Mouse (Mus musculus): ENCODE measurements around the gene Tom1l2. TPM values are rescaled to one million over a fixed set of nuclear protein-coding genes. Genes with fewer than 3 reads are reported as not detected.

The Tom1l2 gene
- polyA plus RNA-seq, 1 experiment from 2014 or later, result 3.6 TPM

DNA sequence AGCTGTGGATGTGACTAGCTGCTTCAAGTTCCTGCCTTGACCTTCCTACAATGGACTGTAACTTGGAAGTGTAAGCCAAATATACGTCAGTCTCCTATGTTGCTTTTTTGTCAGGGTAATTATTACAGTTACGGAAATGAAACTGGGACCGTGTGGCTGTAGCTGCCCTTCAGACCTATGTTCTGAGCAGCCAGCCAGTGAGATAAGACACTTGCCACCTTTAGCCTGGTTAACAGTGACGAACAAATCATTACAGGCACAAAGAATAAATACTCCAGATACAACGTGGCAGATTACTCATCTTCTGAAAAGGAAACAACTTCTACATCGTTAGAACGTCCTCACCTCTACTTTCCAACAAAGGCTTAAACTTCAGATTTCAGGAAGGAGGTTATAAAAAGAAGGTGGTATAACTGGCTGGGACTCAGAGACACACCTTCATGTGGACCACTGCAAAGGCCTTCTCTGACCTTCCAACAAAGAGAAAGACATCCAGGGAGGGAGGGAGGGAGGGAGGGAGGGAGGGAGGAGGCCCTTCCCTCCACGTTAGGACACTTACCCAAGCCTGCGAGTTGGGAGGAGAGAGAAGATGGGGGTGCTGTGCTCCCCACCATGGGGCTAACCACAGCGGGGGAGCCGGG, 108.1 kb downstream of the Tom1l2 start:
- Histone ChIP-seq H3K27me3 (ENCODE audit: insufficient read depth, low read length) (no peaks in the 10 kb centered on the region), H3K27ac (ENCODE audit: low read depth) (no peak overlapping the region), H3K4me1 (ENCODE audit: insufficient read depth) (no peaks in the 10 kb centered on the region), H3K9me3 (ENCODE audit: low read length) (no peaks in the 10 kb centered on the region), H3K9ac (replicated peaks) (no peak overlapping the region), H3K4me3 (ENCODE audit: low read depth, low read length) (no peak overlapping the region), H3K36me3 (replicated peaks; ENCODE audit: insufficient read depth, low read length) (peaks cover 7% of the 10 kb centered on the region; the same call in 1 of the 2 replicates), H3K4me2 (ENCODE audit: low read depth, low read length) (no peak overlapping the region)
- 70% methylated on average over 11 of the region's 11 CpGs for WGBS (ENCODE audit: insufficient replicate concordance)
- no peak for DNase-seq
- TF ChIP-seq EP300 (IDR thresholded peaks at IDR 0.05; ENCODE audit: low read depth), result no peak
- TF ChIP-seq CTCF (IDR thresholded peaks at IDR 0.05; ENCODE audit: low read depth), result no peak
- ATAC-seq, result peak; percentile 40; the same call in 1 of the 2 replicates

DNA sequence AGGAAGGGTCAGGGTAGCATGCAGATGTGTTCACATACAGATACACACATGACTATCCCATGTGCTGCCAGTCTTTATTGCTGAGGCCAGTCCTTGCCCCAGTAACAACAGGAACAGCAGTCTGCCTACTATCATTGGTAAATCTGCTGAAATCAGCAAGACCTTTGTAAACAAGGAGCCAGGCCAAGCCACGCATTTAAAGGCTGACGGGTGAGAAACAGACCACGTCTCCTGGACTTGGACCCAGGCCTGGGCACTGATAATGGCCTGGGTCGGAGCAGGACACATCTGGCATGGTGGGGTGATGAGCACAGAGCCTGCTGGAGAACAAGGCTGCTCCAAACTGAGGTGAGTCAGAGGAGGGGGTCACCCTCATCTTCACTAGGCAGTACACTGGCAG, 112.2 kb downstream of the Tom1l2 start:
- ATAC-seq, result no peak
- no peak overlapping the region for H3K27ac ChIP-seq (ENCODE audit: low read depth)
- H3K36me3 ChIP-seq (replicated peaks; ENCODE audit: insufficient read depth, low read length), result peaks cover 7% of the 10 kb centered on the region; the same call in 1 of the 2 replicates
- WGBS (ENCODE audit: insufficient replicate concordance), result 74% methylated on average over 4 of the region's 4 CpGs
- H3K4me1 ChIP-seq (ENCODE audit: insufficient read depth), result no peaks in the 10 kb centered on the region
- no peak overlapping the region for H3K9ac ChIP-seq (replicated peaks)
- no peak overlapping the region for H3K4me3 ChIP-seq (ENCODE audit: low read depth, low read length)
- no peak for TF ChIP-seq EP300 (IDR thresholded peaks at IDR 0.05; ENCODE audit: low read depth)
- no peak for TF ChIP-seq CTCF (IDR thresholded peaks at IDR 0.05; ENCODE audit: low read depth)
- H3K9me3 ChIP-seq (ENCODE audit: low read length), result no peaks in the 10 kb centered on the region
- no peak overlapping the region for H3K4me2 ChIP-seq (ENCODE audit: low read depth, low read length)
- H3K27me3 ChIP-seq (ENCODE audit: insufficient read depth, low read length), result no peaks in the 10 kb centered on the region
- no peak for DNase-seq

DNA sequence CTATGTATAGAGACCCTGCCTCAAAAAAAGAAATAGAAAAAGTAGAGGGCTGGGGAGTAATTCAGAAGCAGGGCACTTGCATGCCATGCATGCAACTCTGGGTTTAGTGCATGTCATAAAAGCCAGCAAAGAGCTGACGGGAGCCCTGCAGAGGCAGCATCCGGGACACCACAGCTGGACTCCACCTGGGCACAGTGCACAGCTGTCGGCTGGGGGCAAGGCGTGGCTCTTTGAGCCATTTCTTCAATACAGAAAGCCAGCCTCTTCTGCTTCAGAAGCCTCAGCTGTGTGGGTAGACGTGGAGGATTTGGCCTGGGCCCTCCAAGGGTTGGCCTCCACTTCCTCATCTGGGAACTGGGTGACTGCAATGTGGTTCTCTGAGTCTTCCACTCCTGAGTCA, 117.4 kb downstream of the Tom1l2 start:
- no peak for DNase-seq
- WGBS (ENCODE audit: insufficient replicate concordance), result 71% methylated on average over 5 of the region's 5 CpGs
- no peak overlapping the region for H3K9ac ChIP-seq (replicated peaks)
- no peaks in the 10 kb centered on the region for H3K27me3 ChIP-seq (ENCODE audit: insufficient read depth, low read length)
- peaks cover 3% of the 10 kb centered on the region; the same call in 1 of the 2 replicates for H3K36me3 ChIP-seq (replicated peaks; ENCODE audit: insufficient read depth, low read length)
- no peak overlapping the region for H3K4me2 ChIP-seq (ENCODE audit: low read depth, low read length)
- no peak for ATAC-seq
- no peaks in the 10 kb centered on the region for H3K4me1 ChIP-seq (ENCODE audit: insufficient read depth)
- H3K9me3 ChIP-seq (ENCODE audit: low read length), result no peaks in the 10 kb centered on the region
- no peak for TF ChIP-seq CTCF (IDR thresholded peaks at IDR 0.05; ENCODE audit: low read depth)
- TF ChIP-seq EP300 (IDR thresholded peaks at IDR 0.05; ENCODE audit: low read depth), result no peak
- no peak overlapping the region for H3K4me3 ChIP-seq (ENCODE audit: low read depth, low read length)
- no peak overlapping the region for H3K27ac ChIP-seq (ENCODE audit: low read depth)

DNA sequence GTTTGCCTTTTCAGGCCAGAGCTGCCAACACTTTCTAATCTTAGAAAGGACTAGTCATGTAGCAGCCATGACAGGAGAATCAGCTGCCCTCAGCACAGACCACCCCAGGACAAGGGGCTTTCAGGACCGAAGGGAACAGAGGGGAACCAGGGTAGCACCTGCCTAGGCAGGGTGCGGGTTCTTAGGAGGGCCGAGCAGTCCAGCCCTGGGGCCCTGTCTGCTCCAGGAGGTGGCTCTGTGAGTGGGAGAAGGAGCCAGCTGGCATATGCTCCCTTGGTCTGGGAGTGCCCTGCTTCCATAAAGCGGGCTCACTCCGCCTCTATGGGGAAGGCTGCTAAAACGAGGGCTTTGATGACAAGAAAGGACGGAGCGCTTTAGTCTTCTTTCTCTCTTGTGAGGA, 119.5 kb downstream of the Tom1l2 start:
- Histone ChIP-seq H3K4me1 (ENCODE audit: insufficient read depth) (peaks cover 4% of the 10 kb centered on the region; the same call in 1 of the 2 replicates), H3K4me3 (ENCODE audit: low read depth, low read length) (no peak overlapping the region), H3K9ac (replicated peaks) (no peak overlapping the region), H3K9me3 (ENCODE audit: low read length) (no peaks in the 10 kb centered on the region), H3K27ac (ENCODE audit: low read depth) (no peak overlapping the region), H3K27me3 (ENCODE audit: insufficient read depth, low read length) (no peaks in the 10 kb centered on the region), H3K4me2 (ENCODE audit: low read depth, low read length) (no peak overlapping the region), H3K36me3 (replicated peaks; ENCODE audit: insufficient read depth, low read length) (no peaks in the 10 kb centered on the region)
- WGBS (ENCODE audit: insufficient replicate concordance), result 87% methylated on average over 8 of the region's 8 CpGs
- ATAC-seq (no peak), DNase-seq (no peak)
- TF ChIP-seq EP300 (IDR thresholded peaks at IDR 0.05; ENCODE audit: low read depth) (no peak), CTCF (IDR thresholded peaks at IDR 0.05; ENCODE audit: low read depth) (no peak)

DNA sequence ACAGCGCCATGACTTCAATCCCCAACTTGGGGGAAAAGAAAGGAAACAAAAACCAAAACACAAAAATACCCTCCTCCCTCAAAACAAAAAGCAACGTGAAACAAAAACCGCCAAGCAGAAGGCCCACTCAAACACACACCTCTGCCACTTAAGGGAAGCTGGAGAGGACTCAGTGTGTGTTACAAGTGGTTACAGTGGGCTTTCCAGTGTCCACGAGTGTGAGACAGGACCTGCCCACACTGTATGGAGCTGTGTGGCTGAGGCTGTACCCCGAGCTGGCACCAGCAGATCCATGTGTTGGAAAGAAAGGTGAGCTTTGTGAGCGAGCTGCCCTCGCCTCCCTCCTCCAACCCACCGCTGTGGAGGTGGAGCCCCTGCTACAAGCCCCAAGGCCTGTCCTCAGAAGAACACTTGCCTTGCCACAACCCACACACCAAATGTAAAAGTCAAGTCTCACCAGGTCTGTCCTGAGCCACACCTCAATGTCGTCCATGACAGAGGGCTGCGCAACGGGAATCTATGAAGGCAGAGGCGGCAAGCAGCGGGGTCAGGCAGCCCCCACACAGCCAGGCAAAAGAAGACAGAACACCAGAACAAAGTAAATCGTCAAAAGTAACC, 120.2 kb downstream of the Tom1l2 start:
- TF ChIP-seq EP300 (IDR thresholded peaks at IDR 0.05; ENCODE audit: low read depth), result no peak
- no peak for TF ChIP-seq CTCF (IDR thresholded peaks at IDR 0.05; ENCODE audit: low read depth)
- DNase-seq (no peak), ATAC-seq (no peak)
- Histone ChIP-seq H3K4me3 (ENCODE audit: low read depth, low read length) (no peak overlapping the region), H3K36me3 (replicated peaks; ENCODE audit: insufficient read depth, low read length) (no peaks in the 10 kb centered on the region), H3K4me2 (ENCODE audit: low read depth, low read length) (no peak overlapping the region), H3K9ac (replicated peaks) (no peak overlapping the region), H3K27me3 (ENCODE audit: insufficient read depth, low read length) (no peaks in the 10 kb centered on the region), H3K9me3 (ENCODE audit: low read length) (no peaks in the 10 kb centered on the region), H3K27ac (ENCODE audit: low read depth) (no peak overlapping the region), H3K4me1 (ENCODE audit: insufficient read depth) (peaks cover 4% of the 10 kb centered on the region; the same call in 1 of the 2 replicates)
- WGBS (ENCODE audit: insufficient replicate concordance), result 77% methylated on average over 14 of the region's 14 CpGs

DNA sequence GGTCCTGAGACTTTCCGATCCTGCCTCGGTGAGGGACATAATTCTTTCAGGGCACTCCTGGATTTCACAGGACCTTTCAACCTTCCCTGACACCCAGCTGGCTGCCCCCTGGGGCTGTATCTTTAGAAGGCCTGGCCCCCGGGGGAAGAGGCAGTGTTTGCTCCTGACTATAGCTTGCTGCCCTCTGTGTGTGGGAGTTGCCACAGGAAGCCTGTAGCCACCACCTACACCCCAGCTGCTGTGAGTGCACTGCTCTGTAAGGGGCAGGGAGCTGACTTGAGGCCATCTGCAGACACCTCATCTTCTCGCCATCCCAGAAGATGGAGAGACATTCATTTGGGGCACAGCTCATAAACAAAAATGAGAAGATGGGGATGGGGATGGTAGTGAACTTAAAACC, 120.8 kb downstream of the Tom1l2 start:
- H3K4me3 ChIP-seq (ENCODE audit: low read depth, low read length), result no peak overlapping the region
- no peaks in the 10 kb centered on the region for H3K27me3 ChIP-seq (ENCODE audit: insufficient read depth, low read length)
- no peak for ATAC-seq
- H3K9me3 ChIP-seq (ENCODE audit: low read length), result no peaks in the 10 kb centered on the region
- DNase-seq, result no peak
- TF ChIP-seq CTCF (IDR thresholded peaks at IDR 0.05; ENCODE audit: low read depth) (no peak), EP300 (IDR thresholded peaks at IDR 0.05; ENCODE audit: low read depth) (no peak)
- WGBS (ENCODE audit: insufficient replicate concordance), result 53% methylated on average over 4 of the region's 4 CpGs
- H3K36me3 ChIP-seq (replicated peaks; ENCODE audit: insufficient read depth, low read length), result no peaks in the 10 kb centered on the region
- peaks cover 4% of the 10 kb centered on the region; the same call in 1 of the 2 replicates for H3K4me1 ChIP-seq (ENCODE audit: insufficient read depth)
- no peak overlapping the region for H3K4me2 ChIP-seq (ENCODE audit: low read depth, low read length)
- H3K27ac ChIP-seq (ENCODE audit: low read depth), result no peak overlapping the region
- no peak overlapping the region for H3K9ac ChIP-seq (replicated peaks)
